Mouse (Mus musculus): ENCODE results near the gene Prkcb. TPM values are rescaled to one million over a fixed set of nuclear protein-coding genes. Genes with fewer than 3 reads are reported as not detected.
A peak's percentile ranks its signal among the peaks of the same experiment; 100 is the strongest.
"Not testable (repeated sequence)": the region's sequence is repeated elsewhere in the genome, so short reads cannot be mapped to it uniquely, and the experiment has no call there.

Prkcb gene
- polyA plus RNA-seq (2016; fragmentation: Nextera tagmentation; extraction: Ambion mirVana), result 32.5 and 34.1 TPM in 2 replicates

DNA sequence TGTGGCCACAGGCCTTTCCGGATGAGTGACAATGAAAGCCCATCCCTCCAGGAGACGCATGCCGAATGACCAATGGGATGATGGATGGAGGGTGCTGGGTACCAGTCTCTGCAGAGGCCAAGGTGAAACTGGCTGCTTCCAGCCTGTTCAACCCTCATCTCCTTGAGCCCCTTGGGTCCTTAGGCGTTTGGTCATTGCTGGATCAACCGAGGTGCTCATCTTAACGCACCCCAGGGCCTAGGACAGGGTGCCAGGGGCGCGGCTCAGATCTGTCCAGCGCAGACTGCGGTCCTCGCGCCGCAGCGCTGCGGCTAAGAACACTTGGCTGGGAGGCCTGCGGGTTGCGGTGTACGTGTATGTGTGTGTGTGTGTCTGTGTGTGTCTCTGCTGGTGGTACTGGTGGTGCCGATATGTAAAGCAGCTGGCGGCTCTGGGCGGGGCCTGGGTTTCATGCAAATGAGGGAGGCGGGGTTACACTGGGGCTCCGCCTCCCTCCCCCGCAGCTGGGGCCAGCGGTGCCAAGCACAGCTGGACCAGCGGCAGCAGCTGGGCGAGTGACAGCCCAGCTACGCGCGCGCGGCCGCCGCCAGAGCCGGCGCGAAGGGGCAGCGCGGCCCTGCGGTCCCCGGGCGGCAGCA lies at the start of gene Prkcb:
Gene Prkcb (plus strand): TSS at position 147 of the 638 bp plus-strand sequence.
- Histone ChIP-seq H3K36me3 (no peaks in the 10 kb centered on the region), H3K9me3 (replicated peaks) (no peaks in the 10 kb centered on the region), H3K27me3 (peaks cover 38% of the 10 kb centered on the region), H3K27ac (no peak within 1 kb of the TSS), H3K9ac (peak within 1 kb of the TSS; percentile 59), H3K4me1 (peaks cover 18% of the 10 kb centered on the region), H3K4me3 (peak within 1 kb of the TSS; percentile 68), H3K4me2 (replicated peaks) (peak within 1 kb of the TSS; percentile 94)
- 5% methylated on average over 26 of the region's 42 CpGs for WGBS
- peak; percentile 90 for ATAC-seq (ENCODE audit: low FRiP score)

DNA sequence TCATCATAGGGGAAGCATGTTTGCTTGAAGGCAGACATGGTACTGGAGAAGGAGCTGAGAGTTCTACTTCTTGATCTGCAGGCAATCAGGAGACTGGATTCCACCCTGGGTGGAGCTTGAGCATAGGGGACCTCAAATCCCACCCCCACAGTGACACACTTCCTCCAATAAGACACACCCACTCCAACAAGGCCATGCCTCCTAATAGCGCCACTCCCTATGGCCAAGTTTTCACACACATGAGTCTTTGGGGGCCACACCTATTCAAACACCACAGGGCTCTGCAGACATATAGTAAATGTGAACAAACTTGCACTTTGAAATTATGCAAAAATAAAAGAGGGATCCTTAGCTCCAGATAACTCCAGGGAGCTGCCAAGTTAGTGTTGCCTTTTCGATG lies 49.6 kb upstream of the Prkcb start:
- Histone ChIP-seq H3K4me2 (replicated peaks) (no peak overlapping the region), H3K4me1 (0 out of 2 replicates have a peak, but pooled peaks cover 2% of the 10 kb centered on the region), H3K27me3 (no peaks in the 10 kb centered on the region), H3K27ac (no peak overlapping the region), H3K4me3 (no peak overlapping the region), H3K9me3 (replicated peaks) (no peaks in the 10 kb centered on the region), H3K9ac (no peak overlapping the region), H3K36me3 (no peaks in the 10 kb centered on the region)
- ATAC-seq (ENCODE audit: low FRiP score), result no peak
- 94% methylated on average over 2 of the region's 2 CpGs for WGBS

DNA sequence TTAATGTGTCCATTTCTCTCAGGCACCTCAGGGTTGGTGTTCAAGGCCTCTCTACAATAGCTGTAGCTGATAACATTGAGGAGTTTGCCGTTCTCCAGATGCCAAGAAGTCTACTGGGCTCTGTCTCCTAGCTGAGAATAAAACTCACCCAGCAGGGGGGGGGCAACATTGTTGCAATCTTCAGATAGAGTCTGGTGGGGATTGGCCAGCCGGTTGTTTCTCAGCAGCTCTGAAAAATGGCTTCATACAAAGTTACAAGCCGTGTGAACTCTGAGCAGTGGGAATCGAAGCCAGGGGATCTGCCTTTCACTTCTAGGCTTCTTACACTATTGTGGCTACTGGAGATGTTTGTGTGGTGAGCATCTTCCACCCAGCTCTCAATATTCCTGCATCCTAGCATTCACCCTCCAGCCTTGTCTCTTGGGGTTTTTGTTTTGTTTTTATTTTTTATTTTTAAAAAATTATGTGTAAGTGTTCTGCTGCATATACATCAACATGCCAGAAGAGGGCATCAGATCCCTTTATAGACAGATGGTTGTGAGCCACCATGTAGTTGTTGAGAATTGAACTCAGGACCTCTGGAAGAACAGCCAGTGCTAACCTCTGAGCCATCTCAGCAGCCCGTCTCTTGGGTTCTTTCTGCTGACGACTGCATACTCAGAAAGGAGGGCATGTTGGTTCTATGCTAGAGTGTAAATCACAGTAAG lies 48.0 kb upstream of the Prkcb start:
- Histone ChIP-seq H3K4me1 (0 out of 2 replicates have a peak, but pooled peaks cover 2% of the 10 kb centered on the region), H3K27ac (no peak overlapping the region), H3K4me3 (no peak overlapping the region), H3K27me3 (no peaks in the 10 kb centered on the region), H3K4me2 (replicated peaks) (no peak overlapping the region), H3K9ac (no peak overlapping the region), H3K36me3 (no peaks in the 10 kb centered on the region), H3K9me3 (replicated peaks) (no peaks in the 10 kb centered on the region)
- ATAC-seq (ENCODE audit: low FRiP score), result no peak
- WGBS, result 76% methylated on average over 6 of the region's 6 CpGs

DNA sequence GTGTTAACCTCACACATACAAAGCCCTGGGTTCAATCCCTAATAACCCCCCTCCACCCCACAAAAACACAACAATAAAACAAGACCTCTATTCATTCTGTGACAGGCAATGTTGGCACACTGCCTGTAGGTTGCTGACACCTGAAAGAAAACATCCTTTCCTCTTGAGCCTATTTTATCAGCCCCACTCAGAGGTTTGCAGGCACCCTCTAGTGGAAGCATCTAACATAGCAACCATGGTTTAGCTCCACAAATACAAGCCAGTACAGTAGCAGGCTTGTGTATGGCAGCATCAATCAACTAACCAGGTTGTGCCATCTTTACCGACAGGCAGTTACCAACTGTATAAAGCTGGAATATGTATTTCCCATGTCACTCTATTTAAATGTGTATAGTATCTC lies 46.3 kb upstream of the Prkcb start:
- no peak overlapping the region for H3K9ac ChIP-seq
- H3K4me2 ChIP-seq (replicated peaks), result no peak overlapping the region
- no peaks in the 10 kb centered on the region for H3K9me3 ChIP-seq (replicated peaks)
- H3K27ac ChIP-seq, result no peak overlapping the region
- H3K36me3 ChIP-seq, result no peaks in the 10 kb centered on the region
- 41% methylated on average over 1 of the region's 1 CpGs for WGBS
- no peak overlapping the region for H3K4me3 ChIP-seq
- ATAC-seq (ENCODE audit: low FRiP score), result no peak
- no peaks in the 10 kb centered on the region for H3K27me3 ChIP-seq
- 0 out of 2 replicates have a peak, but pooled peaks cover 2% of the 10 kb centered on the region for H3K4me1 ChIP-seq

DNA sequence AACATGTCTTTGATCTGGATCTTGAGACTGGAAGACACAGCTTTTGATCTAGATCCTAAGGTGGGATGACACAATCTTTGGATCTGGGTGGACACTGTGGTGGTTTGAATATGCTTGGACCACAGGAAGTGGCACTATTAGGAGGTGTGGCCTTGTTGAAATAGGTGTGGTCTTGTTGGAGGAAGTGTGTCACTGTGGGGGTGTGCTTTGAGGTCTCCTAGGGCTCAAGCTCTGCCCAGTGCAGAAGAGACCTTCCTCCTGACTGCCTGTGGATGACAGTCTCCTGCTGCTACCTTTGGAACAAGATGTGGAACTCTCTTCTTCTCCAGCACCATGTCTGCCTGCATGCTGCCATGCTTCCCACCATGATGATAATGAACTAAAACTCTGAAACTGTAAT lies 45.8 kb upstream of the Prkcb start:
- not testable (repeated sequence) for H3K36me3 ChIP-seq; H3K4me3 ChIP-seq; H3K9ac ChIP-seq; ATAC-seq (ENCODE audit: low FRiP score); H3K9me3 ChIP-seq (replicated peaks); H3K27ac ChIP-seq; H3K4me2 ChIP-seq (replicated peaks); H3K4me1 ChIP-seq; H3K27me3 ChIP-seq

DNA sequence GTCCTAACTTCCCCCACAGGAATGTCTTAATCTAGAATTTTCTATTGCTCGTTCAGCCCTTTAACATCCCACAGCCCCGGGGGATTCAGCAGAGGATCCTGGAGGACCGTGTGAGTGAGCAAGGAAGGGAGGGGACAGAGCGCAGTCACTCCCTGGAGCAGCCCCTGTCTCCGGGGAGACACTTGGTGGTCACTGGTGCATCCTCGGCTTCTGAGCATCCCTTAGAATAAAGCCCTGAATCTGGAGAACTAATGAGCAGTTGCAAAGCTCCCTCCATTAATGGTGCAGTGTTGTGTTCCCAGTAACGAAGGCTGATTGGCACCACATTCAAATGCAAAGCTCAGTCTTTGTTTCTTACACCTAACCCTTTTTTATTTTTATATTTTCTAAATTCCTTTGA lies 44.4 kb upstream of the Prkcb start:
- Histone ChIP-seq H3K36me3 (no peaks in the 10 kb centered on the region), H3K9ac (no peak overlapping the region), H3K27ac (no peak overlapping the region), H3K27me3 (no peaks in the 10 kb centered on the region), H3K4me2 (replicated peaks) (no peak overlapping the region), H3K4me3 (no peak overlapping the region), H3K4me1 (0 out of 2 replicates have a peak, but pooled peaks cover 2% of the 10 kb centered on the region), H3K9me3 (replicated peaks) (no peaks in the 10 kb centered on the region)
- WGBS, result 33% methylated on average over 7 of the region's 7 CpGs
- ATAC-seq (ENCODE audit: low FRiP score), result peak; percentile 46; the same call in 1 of the 2 replicates

DNA sequence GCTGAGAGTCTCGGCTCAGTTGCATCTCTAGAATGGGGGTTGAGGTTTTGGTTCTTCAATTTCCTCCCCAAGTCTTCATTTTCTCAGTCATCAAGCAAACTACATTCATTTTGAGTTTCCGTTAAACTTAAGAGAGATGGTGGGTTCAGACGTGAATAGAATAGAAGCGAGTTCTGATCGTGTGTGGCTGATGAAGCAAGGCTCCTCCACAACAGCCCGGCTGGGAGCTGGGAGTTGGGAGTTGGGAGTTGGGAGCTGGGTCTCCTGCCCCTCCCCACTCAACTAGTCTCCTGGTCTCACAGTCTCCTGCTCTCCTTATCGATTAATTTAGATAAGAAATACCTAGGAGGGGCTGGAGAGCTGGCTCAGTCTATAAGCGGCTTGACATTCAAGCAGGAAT lies 44.0 kb upstream of the Prkcb start:
- ATAC-seq (ENCODE audit: low FRiP score), result no peak
- Histone ChIP-seq H3K36me3 (no peaks in the 10 kb centered on the region), H3K27ac (no peak overlapping the region), H3K9ac (no peak overlapping the region), H3K9me3 (replicated peaks) (no peaks in the 10 kb centered on the region), H3K4me3 (no peak overlapping the region), H3K4me1 (0 out of 2 replicates have a peak, but pooled peaks cover 2% of the 10 kb centered on the region), H3K27me3 (no peaks in the 10 kb centered on the region), H3K4me2 (replicated peaks) (no peak overlapping the region)
- 65% methylated on average over 8 of the region's 8 CpGs for WGBS

DNA sequence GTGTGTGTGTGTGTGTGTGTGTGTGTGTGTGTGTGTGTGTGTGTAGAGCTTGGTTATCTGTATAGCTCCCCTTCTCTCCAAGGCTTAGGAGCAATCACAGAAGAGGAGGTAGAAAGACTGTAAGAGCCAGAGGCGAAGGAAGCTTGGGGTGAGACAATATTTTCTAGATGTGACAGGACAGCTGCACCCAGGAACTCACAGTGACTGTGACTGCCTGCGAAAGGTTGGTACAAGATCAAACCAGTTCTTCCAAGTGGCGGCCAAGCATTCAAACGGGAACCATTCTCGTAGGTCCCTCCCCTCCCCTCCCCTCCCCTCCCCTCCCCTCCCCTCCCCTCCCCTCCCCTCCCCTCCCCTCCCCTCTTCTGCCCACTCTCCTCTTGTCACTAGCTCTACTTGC lies 42.6 kb upstream of the Prkcb start:
- Histone ChIP-seq H3K4me1 (0 out of 2 replicates have a peak, but pooled peaks cover 2% of the 10 kb centered on the region), H3K9ac (no peak overlapping the region), H3K4me3 (no peak overlapping the region), H3K27me3 (no peaks in the 10 kb centered on the region), H3K4me2 (replicated peaks) (no peak overlapping the region), H3K9me3 (replicated peaks) (no peaks in the 10 kb centered on the region), H3K36me3 (no peaks in the 10 kb centered on the region), H3K27ac (no peak overlapping the region)
- 53% methylated on average over 5 of the region's 5 CpGs for WGBS
- no peak for ATAC-seq (ENCODE audit: low FRiP score)

DNA sequence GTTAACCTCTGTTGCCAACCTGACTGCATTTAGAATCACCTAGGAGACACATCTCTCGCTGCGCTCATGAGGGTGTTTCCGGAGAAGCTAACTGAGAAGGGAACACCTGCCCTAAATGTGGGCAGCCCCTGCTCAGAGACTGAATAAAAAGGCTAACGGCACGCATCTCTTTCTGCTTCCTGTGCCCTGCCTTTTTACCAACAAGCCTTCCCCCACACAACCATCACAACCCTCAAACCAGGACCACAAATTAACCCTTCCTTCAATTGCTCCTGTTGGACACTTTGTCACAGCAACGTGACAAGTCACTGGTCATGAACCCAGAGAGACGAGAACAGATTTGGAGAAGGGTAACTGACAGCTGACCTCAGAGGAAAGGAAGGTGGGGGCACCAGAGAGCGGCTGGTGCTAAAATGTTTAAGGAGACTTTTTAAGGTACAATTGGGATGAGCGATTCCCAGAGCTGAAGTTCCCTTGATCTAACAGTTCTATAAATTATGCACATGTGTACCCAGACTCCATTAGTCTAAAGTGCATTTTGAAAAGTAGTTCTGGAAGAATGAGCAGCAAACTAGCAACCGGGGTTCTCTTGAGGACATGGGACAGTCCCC lies 41.2 kb upstream of the Prkcb start:
- whole genome bisulfite sequencing, result 77% methylated on average over 10 of the region's 10 CpGs
- no peak overlapping the region for H3K4me3 ChIP-seq
- ATAC-seq (ENCODE audit: low FRiP score), result no peak
- no peaks in the 10 kb centered on the region for H3K27me3 ChIP-seq
- H3K36me3 ChIP-seq, result no peaks in the 10 kb centered on the region
- 0 out of 2 replicates have a peak, but pooled peaks cover 2% of the 10 kb centered on the region for H3K4me1 ChIP-seq
- no peak overlapping the region for H3K9ac ChIP-seq
- no peaks in the 10 kb centered on the region for H3K9me3 ChIP-seq (replicated peaks)
- no peak overlapping the region for H3K4me2 ChIP-seq (replicated peaks)
- no peak overlapping the region for H3K27ac ChIP-seq

DNA sequence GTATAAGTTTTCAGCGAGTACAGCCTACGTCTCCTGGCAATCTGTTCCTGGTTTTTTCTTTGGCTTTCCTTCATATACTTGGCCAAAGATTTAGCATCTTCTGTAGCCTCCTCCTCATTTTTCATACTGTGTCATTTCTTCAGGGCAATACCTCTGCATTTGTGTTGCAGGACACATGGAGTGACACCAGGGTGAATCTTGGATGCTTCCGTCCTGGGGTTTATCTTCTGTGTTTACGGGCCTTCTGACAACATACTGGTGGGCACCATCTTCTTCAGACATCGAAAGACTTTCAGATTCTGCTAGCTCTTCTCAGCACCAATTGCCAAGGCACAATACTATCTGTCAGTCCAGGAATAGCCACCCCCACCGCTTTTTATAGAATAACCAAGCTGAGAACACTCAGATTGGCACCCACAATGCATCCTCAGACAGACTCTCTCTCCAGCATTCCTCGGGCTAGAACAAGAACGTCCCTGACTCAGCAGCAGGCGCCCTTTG lies 39.2 kb upstream of the Prkcb start:
- H3K4me3 ChIP-seq, result no peak overlapping the region
- no peak for ATAC-seq (ENCODE audit: low FRiP score)
- no peak overlapping the region for H3K9ac ChIP-seq
- no peaks in the 10 kb centered on the region for H3K4me1 ChIP-seq
- H3K27me3 ChIP-seq, result no peaks in the 10 kb centered on the region
- no peak overlapping the region for H3K4me2 ChIP-seq (replicated peaks)
- no peaks in the 10 kb centered on the region for H3K9me3 ChIP-seq (replicated peaks)
- H3K27ac ChIP-seq, result no peak overlapping the region
- H3K36me3 ChIP-seq, result no peaks in the 10 kb centered on the region
- WGBS, result 88% methylated on average over 9 of the region's 9 CpGs

DNA sequence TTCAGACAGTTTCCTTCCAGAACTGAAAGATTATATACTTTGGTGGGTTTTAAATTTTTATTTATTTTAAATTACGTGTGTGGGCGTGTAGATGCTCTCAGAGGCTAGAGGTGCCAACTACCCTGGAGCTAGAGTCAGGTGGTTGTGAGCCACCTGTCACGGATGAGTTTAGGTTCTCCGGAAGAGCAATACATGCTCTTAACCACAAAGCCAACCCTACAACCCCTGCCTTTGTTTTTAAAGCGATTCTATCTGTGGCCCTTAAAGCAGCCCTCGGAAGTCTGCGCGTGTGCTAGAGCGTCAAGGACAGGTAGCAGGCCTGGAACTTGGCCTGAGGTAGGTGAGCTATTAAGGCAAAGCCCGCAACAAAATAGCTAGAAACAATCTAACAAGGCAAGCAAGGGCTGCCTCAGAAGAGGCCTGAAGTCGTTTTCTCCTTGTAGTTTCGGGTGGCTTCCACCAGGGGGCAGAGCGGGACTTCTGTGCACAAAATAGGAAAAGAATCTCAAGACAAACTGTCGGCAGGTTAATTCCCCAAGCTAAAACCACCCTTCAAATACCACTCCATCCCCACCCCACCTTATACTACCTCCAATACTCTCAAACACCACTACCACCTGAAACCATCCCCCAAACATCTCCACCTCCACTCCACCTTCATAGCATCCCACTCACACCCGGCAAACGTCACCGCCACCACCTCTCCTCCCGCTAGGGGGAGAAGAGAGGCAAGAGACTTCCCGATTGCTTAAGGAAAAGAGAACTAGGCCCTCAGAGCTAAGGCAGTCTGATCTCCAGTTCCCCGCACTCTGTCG lies 37.1 kb upstream of the Prkcb start:
- Histone ChIP-seq H3K27ac (no peak overlapping the region), H3K4me2 (replicated peaks) (peak overlapping the region; percentile 41), H3K4me3 (no peak overlapping the region), H3K36me3 (no peaks in the 10 kb centered on the region), H3K9me3 (replicated peaks) (no peaks in the 10 kb centered on the region), H3K9ac (no peak overlapping the region), H3K4me1 (no peaks in the 10 kb centered on the region), H3K27me3 (no peaks in the 10 kb centered on the region)
- ATAC-seq (ENCODE audit: low FRiP score), result peak; percentile 56; the same call in 1 of the 2 replicates
- 29% methylated on average over 21 of the region's 21 CpGs for WGBS

DNA sequence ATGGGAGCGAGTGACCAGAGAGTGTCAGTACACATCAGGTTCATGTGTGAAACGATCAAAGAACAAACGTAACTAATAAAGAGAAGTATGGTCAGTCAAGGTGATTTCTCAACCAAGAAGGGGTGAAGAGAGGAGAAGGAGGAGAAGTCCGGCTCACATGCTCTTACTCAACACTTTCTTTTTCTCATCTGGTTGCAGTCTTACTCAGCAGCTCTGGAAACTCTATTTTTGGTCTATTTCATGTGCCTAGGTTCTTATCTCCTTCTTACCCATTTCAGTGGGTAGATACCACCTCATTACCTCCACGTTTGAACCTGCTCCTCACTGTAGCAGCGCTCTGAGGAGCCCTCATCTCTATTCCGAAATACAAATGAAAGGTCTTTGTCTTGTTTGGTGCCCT lies 31.8 kb upstream of the Prkcb start:
- H3K36me3 ChIP-seq, result no peaks in the 10 kb centered on the region
- H3K27ac ChIP-seq, result no peak overlapping the region
- H3K9me3 ChIP-seq (replicated peaks), result no peaks in the 10 kb centered on the region
- no peak overlapping the region for H3K4me2 ChIP-seq (replicated peaks)
- H3K4me3 ChIP-seq, result no peak overlapping the region
- no peak for ATAC-seq (ENCODE audit: low FRiP score)
- WGBS, result 80% methylated on average over 7 of the region's 7 CpGs
- no peak overlapping the region for H3K9ac ChIP-seq
- no peaks in the 10 kb centered on the region for H3K27me3 ChIP-seq
- H3K4me1 ChIP-seq, result no peaks in the 10 kb centered on the region

Measured in hindbrain, embryonic 12.5 days (tissue).